ENCODE assay signal across 14 mouse cellular contexts in genomic region chr5:28453523-28453922, GRCm38 (mm10). TPM values are rescaled to one million over a fixed set of nuclear protein-coding genes. Genes with fewer than 3 reads are reported as not detected.
"Had no signal": no experiment of that assay in that cellular context is flagged by ENCODE, and none has a peak within 500 bp of the region (broad histone marks: within the 10 kb centered on the region; RNA-seq: fewer than 3 reads in every experiment).

No protein-coding gene starts in this region.

- H3K9me3 ChIP-seq: limb, embryonic 12.5 days; liver, embryonic 13.5 days; lung, embryonic 15.5 days; neural tube, embryonic 12.5 days had no signal

- H3K4me3 ChIP-seq: left cerebral cortex, adult 2 months; limb, embryonic 12.5 days; liver, embryonic 13.5 days; lung, embryonic 15.5 days; myocyte; neural tube, embryonic 12.5 days had no signal

- ATAC-seq: liver, postnatal 0 days had no signal

- H3K4me2 ChIP-seq: limb, embryonic 12.5 days; liver, embryonic 13.5 days; lung, embryonic 15.5 days; neural tube, embryonic 12.5 days had no signal

- H3K27ac ChIP-seq: left cerebral cortex, adult 2 months; limb, embryonic 12.5 days; liver, embryonic 13.5 days; lung, embryonic 15.5 days; neural tube, embryonic 12.5 days had no signal

- DNase-seq: kidney, adult 2 months; kidney, postnatal 25 days; liver, embryonic 13.5 days; liver, postnatal 0 days; lung, postnatal 14 days; retina, postnatal 1 day; right cerebral cortex, postnatal 4 days; spleen, adult 18-20 months had no signal

- H3K36me3 ChIP-seq: limb, embryonic 12.5 days; liver, embryonic 13.5 days; lung, embryonic 15.5 days; neural tube, embryonic 12.5 days had no signal

- H3K9ac ChIP-seq: limb, embryonic 12.5 days; liver, embryonic 13.5 days; liver, postnatal 0 days; lung, embryonic 15.5 days; neural tube, embryonic 12.5 days had no signal

RNA-seq across cellular contexts. Expression of gene Shh, which starts 13.5 kb away (rescaled TPM):
- total RNA-seq: megakaryocyte-erythroid progenitor cell, adult 5-6 weeks had no signal
- polyA plus RNA-seq: liver, embryonic 13.5 days; liver, postnatal 0 days; myocyte had no signal
